41 mouse cellular contexts compared by ENCODE assay signal in genomic region chr11:61677709-61678108, GRCm38 (mm10). TPM values are rescaled to one million over a fixed set of nuclear protein-coding genes. Genes with fewer than 3 reads are reported as not detected.
"Had no signal": no experiment of that assay in that cellular context is flagged by ENCODE, and none has a peak within 500 bp of the region (broad histone marks: within the 10 kb centered on the region; RNA-seq: fewer than 3 reads in every experiment).

No protein-coding gene starts in this region.

- DNase-seq: left cerebral cortex, postnatal 4 days; liver; liver, embryonic 13.5 days; liver, postnatal 0 days; lung, adult 18-20 months; lung, adult 2 months; lung, embryonic 14.5 days; lung, postnatal 10 days; lung, postnatal 14 days; lung, postnatal 36 days; lung, postnatal 4 days; midbrain, embryonic 14.5 days had no signal

- H3K27ac ChIP-seq: limb, embryonic 12.5 days; limb, embryonic 13.5 days; limb, embryonic 15.5 days; liver, embryonic 12.5 days; liver, embryonic 13.5 days; liver, embryonic 14.5 days; liver, embryonic 15.5 days; lung, embryonic 15.5 days; macrophage; midbrain, embryonic 10.5 days; midbrain, embryonic 12.5 days; midbrain, embryonic 13.5 days; midbrain, embryonic 15.5 days; neural tube, embryonic 12.5 days had no signal

- H3K9me3 ChIP-seq: limb, embryonic 10.5 days; limb, embryonic 12.5 days; limb, embryonic 13.5 days; limb, embryonic 15.5 days; liver, embryonic 12.5 days; liver, embryonic 13.5 days; liver, embryonic 15.5 days; lung, embryonic 15.5 days; midbrain, embryonic 10.5 days; midbrain, embryonic 12.5 days; midbrain, embryonic 13.5 days; midbrain, embryonic 15.5 days; neural tube, embryonic 12.5 days had no signal

- H3K4me2 ChIP-seq: limb, embryonic 12.5 days; limb, embryonic 13.5 days; limb, embryonic 15.5 days; liver, embryonic 11.5 days; liver, embryonic 12.5 days; liver, embryonic 13.5 days; liver, embryonic 15.5 days; lung, embryonic 14.5 days; lung, embryonic 15.5 days; midbrain, embryonic 11.5 days; midbrain, embryonic 12.5 days; midbrain, embryonic 13.5 days; midbrain, embryonic 15.5 days; neural tube, embryonic 12.5 days had no signal

- H3K9ac ChIP-seq: limb, embryonic 12.5 days; limb, embryonic 13.5 days; limb, embryonic 15.5 days; liver, embryonic 12.5 days; liver, embryonic 13.5 days; liver, embryonic 14.5 days; liver, embryonic 15.5 days; liver, postnatal 0 days; lung, embryonic 14.5 days; lung, embryonic 15.5 days; midbrain, embryonic 12.5 days; midbrain, embryonic 13.5 days; midbrain, embryonic 15.5 days; neural tube, embryonic 12.5 days had no signal

- H3K36me3 ChIP-seq: limb, embryonic 10.5 days; limb, embryonic 12.5 days; limb, embryonic 13.5 days; limb, embryonic 15.5 days; liver, embryonic 12.5 days; liver, embryonic 13.5 days; liver, embryonic 15.5 days; lung, embryonic 15.5 days; midbrain, embryonic 10.5 days; midbrain, embryonic 12.5 days; midbrain, embryonic 13.5 days; midbrain, embryonic 15.5 days; neural tube, embryonic 12.5 days had no signal

- H3K4me3 ChIP-seq: limb, embryonic 10.5 days; limb, embryonic 12.5 days; limb, embryonic 13.5 days; limb, embryonic 15.5 days; liver, embryonic 12.5 days; liver, embryonic 13.5 days; liver, embryonic 15.5 days; lung, embryonic 15.5 days; megakaryocyte, embryonic 14.5 days; midbrain, embryonic 10.5 days; midbrain, embryonic 12.5 days; midbrain, embryonic 13.5 days; midbrain, embryonic 15.5 days; myocyte; neural tube, embryonic 12.5 days had no signal

RNA-seq across cellular contexts. Expression of gene Fam83g, which starts 6.2 kb away (rescaled TPM):
- total RNA-seq: left cerebral cortex, postnatal 25 days; megakaryocyte progenitor cell, adult 5-6 weeks; megakaryocyte, adult 5-6 weeks; megakaryocyte-erythroid progenitor cell, adult 5-6 weeks; monocyte, adult 5-6 weeks had no signal
- polyA plus RNA-seq: macrophage, myocyte had no signal

RNA-seq across cellular contexts. Expression of gene Slc5a10, which starts 42.9 kb away (rescaled TPM):
- total RNA-seq: left cerebral cortex, postnatal 10 days; liver, adult 2 months; megakaryocyte progenitor cell, adult 5-6 weeks; megakaryocyte, adult 5-6 weeks; megakaryocyte-erythroid progenitor cell, adult 5-6 weeks; midbrain, postnatal 0 days; monocyte, adult 5-6 weeks had no signal
- polyA plus RNA-seq: limb, embryonic 15.5 days; liver, adult 2 months; liver, embryonic 11.5 days; liver, embryonic 12.5 days; liver, embryonic 13.5 days; liver, embryonic 14.5 days; liver, embryonic 15.5 days; liver, embryonic 16.5 days; liver, postnatal 0 days; lung, adult 2 months; lung, embryonic 14.5 days; lung, embryonic 15.5 days; macrophage; midbrain, embryonic 10.5 days; midbrain, embryonic 11.5 days; midbrain, embryonic 12.5 days; midbrain, embryonic 14.5 days; midbrain, embryonic 15.5 days; midbrain, embryonic 16.5 days; neural tube, embryonic 11.5 days; neural tube, embryonic 12.5 days had no signal
